Mouse (Mus musculus) adrenal gland, adult 8-10 months (tissue): Measurements from ENCODE around the gene Hdgfl3. TPM values are rescaled to one million over a fixed set of nuclear protein-coding genes. Genes with fewer than 3 reads are reported as not detected.
A peak's percentile ranks its signal among the peaks of the same experiment; 100 is the strongest.

Experiments
- DNase-seq: peaks from one replicate; pipeline ENCODE4 v3.0.0; 2022
- total RNA-seq, 4 experiments: library from RNA; stranded (reverse); gene quantifications; 2 replicates each; pipeline ENCODE4 v1.2.4; 2022

Gene Hdgfl3
- total RNA-seq, 4 experiments from 2014 or later = 9.9 to 18.2 (median 13.2) TPM

GRCm38 (mm10) chr7:81885128-81885527 lies 49.1 kb downstream of the Hdgfl3 start:
- DNase-seq = no peak

GRCm38 (mm10) chr7:81881600-81881999 lies 52.7 kb downstream of the Hdgfl3 start:
- DNase-seq = peak; percentile 87

GRCm38 (mm10) chr7:81880797-81881196 lies 53.5 kb downstream of the Hdgfl3 start:
- no peak for DNase-seq

- DNase-seq = no peak
Measured at GRCm38 (mm10) chr7:81880286-81880685, 54.0 kb downstream of the Hdgfl3 start.

GRCm38 (mm10) chr7:81875372-81875771 lies 58.9 kb downstream of the Hdgfl3 start:
- peak; percentile 62 for DNase-seq

GRCm38 (mm10) chr7:81874636-81875035 lies 59.6 kb downstream of the Hdgfl3 start:
- DNase-seq = no peak

- no peak for DNase-seq
Measured at GRCm38 (mm10) chr7:81873807-81874206, 60.5 kb downstream of the Hdgfl3 start.

- no peak for DNase-seq
Measured at GRCm38 (mm10) chr7:81872493-81873013, 61.7 kb downstream of the Hdgfl3 start.

- peak; percentile 60 for DNase-seq
Measured at GRCm38 (mm10) chr7:81868158-81868557, 66.1 kb downstream of the Hdgfl3 start.

GRCm38 (mm10) chr7:81867231-81867930 lies 66.9 kb downstream of the Hdgfl3 start:
- DNase-seq = no peak

- no peak for DNase-seq
Measured at GRCm38 (mm10) chr7:81865937-81866336, 68.3 kb downstream of the Hdgfl3 start.

- DNase-seq = no peak
Measured at GRCm38 (mm10) chr7:81864552-81864951, 69.7 kb downstream of the Hdgfl3 start.

GRCm38 (mm10) chr7:81862587-81863583 lies 71.4 kb downstream of the Hdgfl3 start:
- DNase-seq = no peak

GRCm38 (mm10) chr7:81861921-81862320 lies 72.4 kb downstream of the Hdgfl3 start:
- no peak for DNase-seq

GRCm38 (mm10) chr7:81861461-81861860 lies 72.8 kb downstream of the Hdgfl3 start:
- no peak for DNase-seq

- DNase-seq = no peak
Measured at GRCm38 (mm10) chr7:81860996-81861395, 73.3 kb downstream of the Hdgfl3 start.

- DNase-seq = no peak
Measured at GRCm38 (mm10) chr7:81860071-81860470, 74.2 kb downstream of the Hdgfl3 start.

- peak; percentile 46 for DNase-seq
Measured at GRCm38 (mm10) chr7:81858968-81859721, 75.1 kb downstream of the Hdgfl3 start, which contains the start of gene Tm6sf1. Gene Tm6sf1 (plus strand): TSS chr7:81859001.

- no peak for DNase-seq
Measured at GRCm38 (mm10) chr7:81858236-81858635, 76.0 kb downstream of the Hdgfl3 start.

- DNase-seq = no peak
Measured at GRCm38 (mm10) chr7:81856221-81856620, 78.1 kb downstream of the Hdgfl3 start.

- no peak for DNase-seq
Measured at GRCm38 (mm10) chr7:81855694-81856093, 78.6 kb downstream of the Hdgfl3 start, which contains the start of gene Gm10160. Gene Gm10160 (minus strand): TSS chr7:81855794.
